Mouse (Mus musculus) liver, adult 2 months (tissue): ENCODE results near the gene Efcab3.

Experiments used
- CTCF ChIP-seq: fragments of 200-500 bp; IDR thresholded peaks from 2 replicates; pipeline ENCODE4 v1.5.1; 2011; ENCODE audit warnings: low read depth, low read length, control low read depth
- POLR2A ChIP-seq: fragments of 200-500 bp; IDR thresholded peaks from 2 replicates; pipeline ENCODE4 v1.6.1; 2011; ENCODE audit warnings: low read length, control low read depth; ENCODE audit not compliant: insufficient read depth; ENCODE audit errors: extremely low read depth

DNA sequence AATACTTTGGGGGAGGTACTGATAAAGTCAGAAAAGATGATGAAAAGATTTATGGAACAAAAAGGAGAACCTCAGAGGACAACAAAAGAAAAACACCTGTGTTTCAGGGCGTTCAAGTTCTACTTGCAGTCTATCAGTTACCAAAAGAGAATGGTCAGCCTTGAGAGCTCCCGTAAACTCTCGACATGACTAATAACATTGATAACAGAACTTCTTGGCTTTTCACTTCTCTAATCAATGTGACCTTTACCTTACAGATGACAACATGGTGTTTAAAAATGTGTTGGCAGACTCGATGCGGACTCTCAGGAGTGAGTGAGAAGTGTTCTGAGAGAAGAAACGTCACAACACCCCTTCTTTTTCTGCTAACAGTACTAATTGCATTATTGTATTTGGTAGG is 33.2 kb upstream of the Efcab3 start:
- no peak for TF ChIP-seq CTCF
- TF ChIP-seq POLR2A = no peak
